Mouse (Mus musculus) ES-E14 (cell line): ENCODE measurements around the gene Tbxas1.

Source experiments
- CHD2 ChIP-seq: IDR thresholded peaks from 2 replicates; pipeline ENCODE4 v1.6.1; 2014; ENCODE audit warnings: mild to moderate bottlenecking, low read depth, low read length, inconsistent platforms
- HCFC1 ChIP-seq: IDR thresholded peaks from 2 replicates; pipeline ENCODE4 v1.6.1; 2012; ENCODE audit warnings: low read length, inconsistent platforms, borderline replicate concordance; ENCODE audit not compliant: insufficient read depth
- MAFK ChIP-seq: IDR thresholded peaks from 2 replicates; pipeline ENCODE4 v1.6.1; 2014; ENCODE audit warnings: mild to moderate bottlenecking, low read depth, low read length, inconsistent platforms; ENCODE audit not compliant: insufficient read depth
- ZC3H11A ChIP-seq: IDR thresholded peaks from 2 replicates; pipeline ENCODE4 v1.6.1; 2012; ENCODE audit warnings: low read depth, mild to moderate bottlenecking, inconsistent platforms, low read length, borderline replicate concordance

- no peak for TF ChIP-seq CHD2
- TF ChIP-seq MAFK, result no peak
- no peak for TF ChIP-seq ZC3H11A
- no peak for TF ChIP-seq HCFC1
Measured at GRCm38 (mm10) chr6:39106812-39107211, 231.6 kb downstream of the Tbxas1 start.
